Comparison of ENCODE assay signal across 9 mouse cellular contexts in genomic region chr2:74704999-74705466, GRCm38 (mm10). TPM values are rescaled to one million over a fixed set of nuclear protein-coding genes. Genes with fewer than 3 reads are reported as not detected.
DNase-seq lines count a peak whose midpoint lies in the region; ATAC-seq and TF ChIP-seq lines count a peak whose summit lies in the region.
"Had no signal": no experiment of that assay in that cellular context is flagged by ENCODE, and none has a peak within 500 bp of the region (broad histone marks: within the 10 kb centered on the region; RNA-seq: fewer than 3 reads in every experiment).

No protein-coding gene starts in this region.

- H3K27ac ChIP-seq in heart, adult 2 months, result no peak overlapping the region
- H3K27ac ChIP-seq in hindbrain, embryonic 13.5 days, result peak overlapping the region; percentile 53
- H3K27ac ChIP-seq in liver, embryonic 14.5 days, result no peak overlapping the region

- H3K27me3 ChIP-seq in heart, adult 2 months (ENCODE audit: control insufficient read depth, insufficient read depth, low read length), result peaks cover 28% of the 10 kb centered on the region
- H3K27me3 ChIP-seq in hindbrain, embryonic 13.5 days, result peaks cover 96% of the 10 kb centered on the region
- peaks cover 96% of the 10 kb centered on the region for H3K27me3 ChIP-seq in liver, embryonic 14.5 days (ENCODE audit: control insufficient read depth, insufficient read depth, low read length)

- no peak for TF ChIP-seq POLR2A in heart, adult 2 months (IDR thresholded peaks at IDR 0.05; ENCODE audit: insufficient read depth, low read depth, low read length)

- H3K9ac ChIP-seq in heart, adult 2 months (ENCODE audit: low read depth, low read length), result peak overlapping the region; percentile 69
- H3K9ac ChIP-seq in hindbrain, embryonic 13.5 days, result peak overlapping the region; percentile 53; the same call in 1 of the 2 replicates
- no peak overlapping the region for H3K9ac ChIP-seq in liver, embryonic 14.5 days (replicated peaks)

- H3K9me3 ChIP-seq in hindbrain, embryonic 13.5 days, result no peaks in the 10 kb centered on the region
- H3K9me3 ChIP-seq in liver, embryonic 14.5 days (ENCODE audit: control insufficient read depth, low read length), result no peaks in the 10 kb centered on the region

- H3K79me2 ChIP-seq in heart, adult 2 months (replicated peaks; ENCODE audit: control insufficient read depth, insufficient read depth, low read length), result no peaks in the 10 kb centered on the region

- ATAC-seq in hindbrain, embryonic 13.5 days (ENCODE audit: low FRiP score), result no peak
- no peak for ATAC-seq in liver, embryonic 14.5 days (ENCODE audit: insufficient read depth)
- ATAC-seq in erythroid progenitor cell, adult 5-6 weeks (replicated peaks; ENCODE audit: low FRiP score, poor library complexity, severe bottlenecking), result no peak

- H3K4me1 ChIP-seq in heart, adult 2 months (ENCODE audit: control insufficient read depth, insufficient read depth, low read length), result no peaks in the 10 kb centered on the region
- H3K4me1 ChIP-seq in hindbrain, embryonic 13.5 days (replicated peaks), result peaks cover 11% of the 10 kb centered on the region
- no peaks in the 10 kb centered on the region for H3K4me1 ChIP-seq in liver, embryonic 14.5 days (replicated peaks; ENCODE audit: control insufficient read depth in 2 of 2, insufficient read depth in 2 of 2, low read length in 1 of 2)

- peak overlapping the region; percentile 52 for H3K4me2 ChIP-seq in hindbrain, embryonic 13.5 days
- H3K4me2 ChIP-seq in liver, embryonic 14.5 days (ENCODE audit: low read depth), result peak overlapping the region; percentile 47

- H3K4me3 ChIP-seq in heart, adult 2 months, result peak overlapping the region; percentile 35
- H3K4me3 ChIP-seq in hindbrain, embryonic 13.5 days, result peak overlapping the region; percentile 37
- H3K4me3 ChIP-seq in liver, embryonic 14.5 days (ENCODE audit: insufficient read depth in 1 of 2, low read depth in 2 of 2, low read length in 2 of 2), result peak overlapping the region in 1 of 2 experiments; percentile 11; a peak in 2 of 4 replicates

- 0 out of 2 replicates have a peak, but pooled peaks have one; percentile 13 for TF ChIP-seq CTCF in heart, adult 2 months (IDR thresholded peaks at IDR 0.05)
- no peak for TF ChIP-seq CTCF in liver, embryonic 14.5 days (IDR thresholded peaks at IDR 0.05; ENCODE audit: low read depth)

- peak; percentile 58 to 67 for DNase-seq in heart, adult 2 months
- DNase-seq in heart, adult 8-10 months (ENCODE audit: low spot score), result no peak
- DNase-seq in adrenal gland, postnatal 10 days, result peak; percentile 68
- no peak for DNase-seq in liver, embryonic 14.5 days (ENCODE audit: low read depth in 3 of 3, low spot score in 3 of 3)
- DNase-seq in c-Kit-positive CD71-positive TER-119-positive erythroid progenitor cells, embryonic 14.5 days (ENCODE audit: low spot score), result no peak
- DNase-seq in ovary, adult 18-20 months (ENCODE audit: low spot score), result no peak

- WGBS in heart, adult 2 months, result 4% methylated on average over 62 of the region's 66 CpGs
- WGBS in hindbrain, embryonic 13.5 days, result under 1% methylated on average over 30 of the region's 66 CpGs
- WGBS in liver, embryonic 14.5 days (ENCODE audit: insufficient replicate concordance), result under 1% methylated on average over 45 of the region's 66 CpGs

- no peaks in the 10 kb centered on the region for H3K36me3 ChIP-seq in heart, adult 2 months (ENCODE audit: control insufficient read depth, insufficient read depth, low read length)
- no peaks in the 10 kb centered on the region for H3K36me3 ChIP-seq in hindbrain, embryonic 13.5 days
- H3K36me3 ChIP-seq in liver, embryonic 14.5 days (replicated peaks; ENCODE audit: control insufficient read depth, insufficient read depth, low read depth), result no peaks in the 10 kb centered on the region

- no peak for TF ChIP-seq EP300 in heart, adult 2 months (IDR thresholded peaks at IDR 0.05; ENCODE audit: insufficient read depth, low read depth, low read length)
- no peak for TF ChIP-seq EP300 in liver, embryonic 14.5 days (IDR thresholded peaks at IDR 0.05; ENCODE audit: low read depth)

- intact Hi-C loops in heart, adult 2 months (cut with DNase I), result loop anchor here (5.0 kb wide), 2 partner anchors 257 to 607 kb away; no protein-coding TSS in a partner anchor

RNA-seq across cellular contexts. Expression of gene Hoxd8, which starts 0.6 kb away (rescaled TPM):
- 1 to 10 TPM in 1 of 2 experiments, under 1 TPM in 1; 0.61 to 1.0 TPM for total RNA-seq in heart, adult 2 months (2021)
- 0.59 and 0.61 TPM in 2 replicates for polyA plus RNA-seq in heart, adult 2 months (2012; rRNA removed)
- total RNA-seq in heart, adult 8-10 months (2022), result 1 to 10 TPM in 1 of 4 experiments, under 1 TPM in 3; 0.53 to 1.5 (median 0.76) TPM
- 10 to 100 TPM; 25.0 to 26.2 TPM for total RNA-seq in adrenal gland, postnatal 10 days (2021)
- polyA plus RNA-seq in hindbrain, embryonic 13.5 days (2015; fragmentation: Nextera tagmentation; extraction: Ambion mirVana), result 0.79 and 1.5 TPM in 2 replicates
- polyA plus RNA-seq in liver, embryonic 14.5 days (2012; rRNA removed), result 0.02 and 0.04 TPM in 2 replicates
- polyA plus RNA-seq in liver, embryonic 14.5 days (2014; fragmentation: Nextera tagmentation; extraction: Ambion mirVana), result 0.06 TPM in 1 of 2 replicates, not detected in the other
- not detected in 2 replicates for total RNA-seq in erythroid progenitor cell, adult 5-6 weeks (2015; ENCODE audit: low replicate concordance)
- not detected in 2 replicates for total RNA-seq in erythroid progenitor cell, adult 5-6 weeks (2017; ENCODE audit: low replicate concordance)

RNA-seq across cellular contexts. Expression of gene Hoxd3, which starts 6.7 kb away (rescaled TPM):
- not detected for total RNA-seq in heart, adult 2 months (2021)
- polyA plus RNA-seq in heart, adult 2 months (2012; rRNA removed), result 0.06 TPM in 1 of 2 replicates, not detected in the other
- under 1 TPM in 1 of 4 experiments, not detected in 3; 0.16 TPM for total RNA-seq in heart, adult 8-10 months (2022)
- total RNA-seq in adrenal gland, postnatal 10 days (2021), result under 1 TPM; 0.33 to 0.42 TPM
- 76.0 and 82.5 TPM in 2 replicates for polyA plus RNA-seq in hindbrain, embryonic 13.5 days (2015; fragmentation: Nextera tagmentation; extraction: Ambion mirVana)
- polyA plus RNA-seq in liver, embryonic 14.5 days (2012; rRNA removed), result 0.02 and 0.19 TPM in 2 replicates
- polyA plus RNA-seq in liver, embryonic 14.5 days (2014; fragmentation: Nextera tagmentation; extraction: Ambion mirVana), result not detected in 2 replicates
- not detected in 2 replicates for total RNA-seq in erythroid progenitor cell, adult 5-6 weeks (2015; ENCODE audit: low replicate concordance)
- not detected in 2 replicates for total RNA-seq in erythroid progenitor cell, adult 5-6 weeks (2017; ENCODE audit: low replicate concordance)

RNA-seq across cellular contexts. Expression of gene Hoxd4, which starts 6.7 kb away (rescaled TPM):
- under 1 TPM; 0.21 to 0.45 TPM for total RNA-seq in heart, adult 2 months (2021)
- 0.53 and 1.0 TPM in 2 replicates for polyA plus RNA-seq in heart, adult 2 months (2012; rRNA removed)
- total RNA-seq in heart, adult 8-10 months (2022), result under 1 TPM; 0.32 to 0.79 (median 0.38) TPM
- 10 to 100 TPM in 1 of 2 experiments, 1 to 10 TPM in 1; 7.0 to 18.8 TPM for total RNA-seq in adrenal gland, postnatal 10 days (2021)
- polyA plus RNA-seq in hindbrain, embryonic 13.5 days (2015; fragmentation: Nextera tagmentation; extraction: Ambion mirVana), result 4.1 and 4.2 TPM in 2 replicates
- polyA plus RNA-seq in liver, embryonic 14.5 days (2012; rRNA removed), result 0.04 TPM in 1 of 2 replicates, not detected in the other
- not detected in 2 replicates for polyA plus RNA-seq in liver, embryonic 14.5 days (2014; fragmentation: Nextera tagmentation; extraction: Ambion mirVana)
- not detected in 2 replicates for total RNA-seq in erythroid progenitor cell, adult 5-6 weeks (2015; ENCODE audit: low replicate concordance)
- not detected in 2 replicates for total RNA-seq in erythroid progenitor cell, adult 5-6 weeks (2017; ENCODE audit: low replicate concordance)

RNA-seq across cellular contexts. Expression of gene Hoxd9, which starts 7.5 kb away (rescaled TPM):
- under 1 TPM; 0.16 to 0.29 TPM for total RNA-seq in heart, adult 2 months (2021)
- polyA plus RNA-seq in heart, adult 2 months (2012; rRNA removed), result 0.10 and 0.12 TPM in 2 replicates
- total RNA-seq in heart, adult 8-10 months (2022), result under 1 TPM; 0.22 to 0.49 (median 0.48) TPM
- 1 to 10 TPM; 4.6 TPM for total RNA-seq in adrenal gland, postnatal 10 days (2021)
- polyA plus RNA-seq in hindbrain, embryonic 13.5 days (2015; fragmentation: Nextera tagmentation; extraction: Ambion mirVana), result not detected in 2 replicates
- polyA plus RNA-seq in liver, embryonic 14.5 days (2012; rRNA removed), result 0.03 TPM in 1 of 2 replicates, not detected in the other
- polyA plus RNA-seq in liver, embryonic 14.5 days (2014; fragmentation: Nextera tagmentation; extraction: Ambion mirVana), result not detected in 2 replicates
- not detected in 2 replicates for total RNA-seq in erythroid progenitor cell, adult 5-6 weeks (2015; ENCODE audit: low replicate concordance)
- not detected in 2 replicates for total RNA-seq in erythroid progenitor cell, adult 5-6 weeks (2017; ENCODE audit: low replicate concordance)
- total RNA-seq: CH12.LX had no signal

RNA-seq across cellular contexts. Expression of gene Hoxd10, which starts 13.3 kb away (rescaled TPM):
- not detected for total RNA-seq in heart, adult 2 months (2021)
- polyA plus RNA-seq in heart, adult 2 months (2012; rRNA removed), result 0.09 TPM in 1 of 2 replicates, not detected in the other
- total RNA-seq in heart, adult 8-10 months (2022), result under 1 TPM in 1 of 4 experiments, not detected in 3; 0.12 TPM
- total RNA-seq in adrenal gland, postnatal 10 days (2021), result under 1 TPM; 0.15 to 0.27 TPM
- polyA plus RNA-seq in hindbrain, embryonic 13.5 days (2015; fragmentation: Nextera tagmentation; extraction: Ambion mirVana), result not detected in 2 replicates
- polyA plus RNA-seq in liver, embryonic 14.5 days (2012; rRNA removed), result 0.07 TPM in 1 of 2 replicates, not detected in the other
- not detected in 2 replicates for polyA plus RNA-seq in liver, embryonic 14.5 days (2014; fragmentation: Nextera tagmentation; extraction: Ambion mirVana)
- total RNA-seq in erythroid progenitor cell, adult 5-6 weeks (2015; ENCODE audit: low replicate concordance), result not detected in 2 replicates
- not detected in 2 replicates for total RNA-seq in erythroid progenitor cell, adult 5-6 weeks (2017; ENCODE audit: low replicate concordance)
- total RNA-seq: CH12.LX had no signal

Comparison
In these comparisons a context has a peak if more than half of its experiments do, and no peak if none do; other contexts are left out.
1. DNase-seq: peak in heart, adult 2 months (2 of 2) and adrenal gland, postnatal 10 days (single experiment); none in heart, adult 8-10 months (single experiment), liver, embryonic 14.5 days (0 of 3), c-Kit-positive CD71-positive TER-119-positive erythroid progenitor cells, embryonic 14.5 days (single experiment) and ovary, adult 18-20 months (single experiment).
2. RNA of gene Hoxd8, which starts 0.6 kb away (total RNA-seq): 25.0 to 26.2 TPM in adrenal gland, postnatal 10 days; 0.61 to 1.0 TPM in heart, adult 2 months, 0.53 to 1.5 TPM in heart, adult 8-10 months and not detected in erythroid progenitor cell, adult 5-6 weeks; every median in the first group is over 10 times any median in the second.
3. RNA of gene Hoxd4, which starts 6.7 kb away (total RNA-seq): 7.0 to 18.8 TPM in adrenal gland, postnatal 10 days; 0.21 to 0.45 TPM in heart, adult 2 months, 0.32 to 0.79 TPM in heart, adult 8-10 months and not detected in erythroid progenitor cell, adult 5-6 weeks; every median in the first group is over 4 times any median in the second.